Mouse (Mus musculus) ES-Bruce4 (cell line): ENCODE results near the gene Lrch1. TPM values are rescaled to one million over a fixed set of nuclear protein-coding genes. Genes with fewer than 3 reads are reported as not detected.

Source experiments
- H3K27ac ChIP-seq: 2 replicates; pipeline ENCODE4 v1.5.1; 2012; ENCODE audit warnings: low read length, inconsistent platforms; ENCODE audit not compliant: insufficient read depth
- H3K27me3 ChIP-seq: 2 replicates; pipeline ENCODE4 v1.6.1; 2012; ENCODE audit warnings: mild to moderate bottlenecking, low read length, inconsistent platforms; ENCODE audit not compliant: control insufficient read depth, poor library complexity, insufficient read depth, severe bottlenecking
- H3K36me3 ChIP-seq: 2 replicates; pipeline ENCODE4 v1.6.1; 2012; ENCODE audit warnings: inconsistent platforms, mild to moderate bottlenecking, low read length, moderate library complexity; ENCODE audit not compliant: control insufficient read depth, poor library complexity, insufficient read depth, severe bottlenecking
- H3K4me1 ChIP-seq: one replicate; pipeline ENCODE4 v1.8.1; 2011; ENCODE audit warnings: low read length; ENCODE audit not compliant: control insufficient read depth, insufficient read depth
- H3K4me3 ChIP-seq: 2 replicates; pipeline ENCODE4 v1.5.1; 2011; ENCODE audit warnings: low read depth, mild to moderate bottlenecking, low read length
- H3K9ac ChIP-seq: 2 replicates; pipeline ENCODE4 v1.6.1; 2012; ENCODE audit warnings: low read depth, mild to moderate bottlenecking, inconsistent platforms; ENCODE audit not compliant: poor library complexity, severe bottlenecking
- H3K9me3 ChIP-seq: replicated peaks from 2 replicates; pipeline ENCODE4 v1.6.1; 2012; ENCODE audit warnings: mild to moderate bottlenecking, low read length, inconsistent platforms; ENCODE audit not compliant: control insufficient read depth, poor library complexity, insufficient read depth, severe bottlenecking
- CTCF ChIP-seq: IDR thresholded peaks from one replicate; pipeline ENCODE4 v1.8.1; 2011; ENCODE audit warnings: low read depth, low read length
- EP300 ChIP-seq: IDR thresholded peaks from 2 replicates; pipeline ENCODE4 v1.6.1; 2011; ENCODE audit warnings: low read depth, low read length; ENCODE audit not compliant: insufficient read depth
- POLR2A ChIP-seq: IDR thresholded peaks from one replicate; pipeline ENCODE4 v1.8.1; 2011; ENCODE audit warnings: low read length; ENCODE audit not compliant: insufficient read depth
- polyA plus RNA-seq: library from polyadenylated mRNA; stranded (reverse); fragments of >200 nt; gene quantifications from 2 replicates; pipeline ENCODE4 v1.2.4, GENCODE M21; 2011; ENCODE audit warnings: low read depth; ENCODE audit not compliant: missing spikeins, insufficient read depth, insufficient read length

Lrch1 gene
- polyA plus RNA-seq, 1 experiment = 17.0 TPM

DNA sequence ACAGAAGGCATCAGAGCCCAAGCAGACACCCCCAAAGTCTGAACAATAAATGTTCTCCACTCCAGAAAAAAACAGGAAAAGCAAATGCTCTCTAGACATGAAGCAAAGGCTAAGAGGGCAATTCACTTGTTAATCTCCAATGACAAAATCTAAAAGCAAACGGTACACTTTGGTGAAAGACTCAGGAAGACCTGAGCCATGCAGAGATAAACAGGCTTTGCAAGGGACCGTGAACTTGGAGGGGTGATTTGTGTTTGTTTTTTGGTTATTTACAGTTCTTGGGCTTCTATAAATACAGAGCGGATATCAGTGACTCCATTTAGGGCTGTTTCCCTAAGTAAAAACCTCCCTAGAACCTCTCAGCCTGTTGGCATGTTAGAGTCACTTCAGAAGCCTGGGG, 81.9 kb downstream of the Lrch1 start:
- peaks cover 1% of the 10 kb centered on the region for H3K4me1 ChIP-seq
- no peak overlapping the region for H3K4me3 ChIP-seq
- H3K9ac ChIP-seq = no peak overlapping the region
- no peak overlapping the region for H3K27ac ChIP-seq
- no peaks in the 10 kb centered on the region for H3K27me3 ChIP-seq
- TF ChIP-seq POLR2A = no peak
- TF ChIP-seq EP300 = no peak
- TF ChIP-seq CTCF = no peak
- H3K9me3 ChIP-seq = no peaks in the 10 kb centered on the region
- H3K36me3 ChIP-seq = no peaks in the 10 kb centered on the region

GRCm38 (mm10) chr14:74864805-74865483, 82.7 kb downstream of the Lrch1 start:
- 0 out of 2 replicates have a peak overlapping the region, but pooled peaks have one; percentile 8 for H3K27ac ChIP-seq

GRCm38 (mm10) chr14:74861456-74861855, 86.2 kb downstream of the Lrch1 start:
- no peaks in the 10 kb centered on the region for H3K27me3 ChIP-seq
- H3K9me3 ChIP-seq = no peaks in the 10 kb centered on the region
- no peak overlapping the region for H3K4me3 ChIP-seq
- TF ChIP-seq CTCF = no peak
- TF ChIP-seq EP300 = no peak
- TF ChIP-seq POLR2A = no peak
- no peak overlapping the region for H3K9ac ChIP-seq
- no peaks in the 10 kb centered on the region for H3K36me3 ChIP-seq
- H3K4me1 ChIP-seq = peaks cover 1% of the 10 kb centered on the region
- no peak overlapping the region for H3K27ac ChIP-seq

More at GRCm38 (mm10) chr14:74864805-74865483, 82.7 kb downstream of the Lrch1 start:
- no peak overlapping the region for H3K4me3 ChIP-seq
- peaks cover 1% of the 10 kb centered on the region for H3K4me1 ChIP-seq
- no peaks in the 10 kb centered on the region for H3K27me3 ChIP-seq
- no peaks in the 10 kb centered on the region for H3K36me3 ChIP-seq
- TF ChIP-seq POLR2A (no peak), CTCF (no peak), EP300 (no peak)
- no peak overlapping the region for H3K9ac ChIP-seq
- H3K9me3 ChIP-seq = no peaks in the 10 kb centered on the region

GRCm38 (mm10) chr14:74859154-74859553, 88.5 kb downstream of the Lrch1 start:
- Histone ChIP-seq H3K36me3 (no peaks in the 10 kb centered on the region), H3K9me3 (no peaks in the 10 kb centered on the region), H3K4me3 (no peak overlapping the region), H3K9ac (no peak overlapping the region), H3K27me3 (no peaks in the 10 kb centered on the region), H3K27ac (no peak overlapping the region), H3K4me1 (no peaks in the 10 kb centered on the region)
- TF ChIP-seq CTCF (no peak), POLR2A (no peak), EP300 (no peak)

DNA sequence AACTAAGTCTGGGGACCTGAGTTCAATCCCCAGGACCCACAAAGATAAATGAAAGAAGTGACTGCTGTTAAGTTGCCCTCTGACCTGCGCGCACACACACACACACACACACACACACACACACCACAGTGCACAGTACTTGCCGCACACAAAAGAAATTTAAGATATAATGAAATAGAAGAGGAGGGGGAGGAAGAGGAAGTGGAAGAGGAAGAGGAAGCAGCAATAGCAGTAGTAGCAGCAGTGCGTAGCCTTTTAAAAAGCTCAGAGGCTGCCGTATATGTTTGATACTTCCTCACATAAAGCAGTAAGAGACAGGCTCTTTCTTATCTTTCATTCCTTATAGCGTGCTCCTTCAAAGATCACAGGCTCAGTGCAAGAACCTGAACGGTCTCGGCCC, 92.2 kb downstream of the Lrch1 start:
- Histone ChIP-seq H3K27me3 (no peaks in the 10 kb centered on the region), H3K9ac (no peak overlapping the region), H3K4me3 (no peak overlapping the region), H3K4me1 (no peaks in the 10 kb centered on the region), H3K36me3 (no peaks in the 10 kb centered on the region), H3K9me3 (no peaks in the 10 kb centered on the region), H3K27ac (no peak overlapping the region)
- no peak for TF ChIP-seq POLR2A
- TF ChIP-seq EP300 = no peak
- no peak for TF ChIP-seq CTCF

DNA sequence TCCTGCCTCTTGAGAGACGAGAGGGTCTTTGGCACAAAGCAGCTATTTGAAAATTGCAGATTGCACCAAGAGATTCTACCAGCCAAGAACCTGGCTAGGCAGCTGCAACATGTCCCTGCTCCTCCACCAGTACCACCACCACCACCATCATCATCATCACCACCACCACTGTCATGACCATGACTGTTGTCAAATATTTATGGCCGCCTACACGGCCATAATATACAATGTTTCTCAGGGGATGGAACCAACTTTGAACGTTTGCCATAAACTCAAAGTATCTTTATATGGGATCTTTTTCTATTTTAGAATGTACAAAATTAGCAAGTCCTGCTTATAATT, 93.9 kb downstream of the Lrch1 start:
- Histone ChIP-seq H3K4me3 (no peak overlapping the region), H3K9me3 (0 out of 2 replicates have a peak, but pooled peaks cover 1% of the 10 kb centered on the region), H3K9ac (no peak overlapping the region), H3K27me3 (no peaks in the 10 kb centered on the region), H3K4me1 (no peaks in the 10 kb centered on the region), H3K36me3 (no peaks in the 10 kb centered on the region), H3K27ac (no peak overlapping the region)
- TF ChIP-seq EP300 (no peak), CTCF (no peak), POLR2A (no peak)
